Mouse (Mus musculus) CD4-positive, CD25-positive, alpha-beta regulatory T cell, adult 2 months (primary cell): ENCODE results near the gene Slco3a1.

Source experiments
- DNase-seq: peaks from one replicate; pipeline ENCODE4 v3.0.0-alpha.2; 2012; ENCODE audit warnings: low read depth, low spot score

Gene Slco3a1

DNA sequence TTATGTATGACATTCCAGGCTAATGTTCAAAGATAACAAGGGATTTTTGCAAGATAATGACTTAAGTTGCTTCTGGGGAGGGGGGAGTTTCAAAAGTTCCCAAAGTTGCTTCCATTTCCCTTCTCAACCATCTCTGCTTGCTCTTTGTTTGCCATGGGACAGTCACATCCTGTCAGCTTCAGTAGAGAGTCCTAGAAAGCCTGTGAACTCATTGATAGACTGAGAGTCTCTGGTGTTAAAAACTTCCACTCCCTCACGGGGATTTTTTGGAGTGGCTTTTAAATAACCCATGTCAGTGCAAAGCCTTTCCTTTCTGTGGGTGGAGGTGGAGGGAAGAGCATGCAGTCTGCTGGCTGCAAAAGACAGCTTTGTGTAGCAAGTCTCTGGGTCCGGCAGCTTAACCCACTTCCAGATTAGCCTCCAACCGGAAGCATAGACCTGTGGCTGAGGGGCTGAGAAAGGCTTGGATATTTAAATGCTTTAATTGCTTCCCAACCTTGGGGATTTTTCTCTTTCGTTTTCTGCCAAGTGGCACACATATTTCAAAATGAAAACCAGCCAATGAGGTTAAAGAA lies 25.3 kb downstream of the Slco3a1 start:
- peak; percentile 46 for DNase-seq

DNA sequence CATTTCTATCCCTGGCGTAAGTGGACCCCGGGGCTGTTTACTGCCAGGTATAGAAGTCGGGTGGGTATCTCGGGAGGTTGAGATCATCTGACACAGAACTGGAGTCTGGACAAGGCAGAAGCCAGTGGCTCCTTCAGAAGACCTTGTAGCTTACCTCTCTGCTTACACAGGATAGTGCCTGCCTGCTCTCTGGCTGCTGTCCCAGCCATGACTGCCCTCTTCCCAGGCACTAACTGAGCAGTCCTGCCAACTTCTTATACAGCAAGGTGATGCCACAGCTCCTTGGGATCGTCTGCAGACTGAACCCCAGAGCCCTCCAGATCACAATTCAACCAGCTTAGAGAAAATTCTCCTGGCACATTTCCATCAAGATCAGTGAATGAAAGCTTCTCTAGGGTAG lies 26.4 kb downstream of the Slco3a1 start:
- no peak for DNase-seq

DNA sequence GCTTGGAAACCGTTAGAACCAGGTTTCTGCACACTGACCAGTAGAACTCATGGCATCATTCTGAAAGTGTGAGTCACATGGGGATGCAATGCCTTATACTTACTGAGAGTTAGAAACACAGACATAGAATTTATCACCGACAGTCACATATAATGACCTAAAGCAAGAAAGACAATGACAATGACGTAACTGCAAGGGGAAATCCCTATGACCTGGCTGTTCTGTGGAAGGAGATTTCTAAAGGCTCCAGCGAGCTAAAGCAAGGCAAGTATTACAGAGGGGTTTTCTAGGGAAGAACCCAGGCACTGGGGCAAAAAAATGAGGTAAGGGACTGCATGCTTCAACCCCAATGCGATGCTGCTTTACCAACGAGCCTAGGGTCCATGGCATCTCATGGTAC lies 26.9 kb downstream of the Slco3a1 start:
- DNase-seq: peak; percentile 66

DNA sequence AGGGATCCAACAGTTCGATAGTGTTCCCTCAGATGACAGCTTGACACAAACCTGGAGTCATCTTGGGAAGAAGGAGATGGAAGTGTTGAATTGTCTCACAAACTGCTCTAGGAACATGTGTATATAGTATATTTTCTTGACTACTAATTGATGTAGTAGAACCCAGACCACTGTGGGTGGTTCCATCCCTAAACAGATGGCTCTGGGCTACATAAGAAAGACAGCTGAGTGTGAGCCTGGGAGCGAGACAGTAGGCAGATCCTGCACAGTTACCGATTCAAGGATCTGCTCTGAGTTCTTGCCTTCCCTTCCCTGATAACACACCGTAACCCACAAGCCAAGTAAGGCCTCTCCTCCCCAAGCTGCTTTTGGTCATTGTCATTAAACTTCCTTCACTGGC lies 28.6 kb downstream of the Slco3a1 start:
- DNase-seq: no peak

DNA sequence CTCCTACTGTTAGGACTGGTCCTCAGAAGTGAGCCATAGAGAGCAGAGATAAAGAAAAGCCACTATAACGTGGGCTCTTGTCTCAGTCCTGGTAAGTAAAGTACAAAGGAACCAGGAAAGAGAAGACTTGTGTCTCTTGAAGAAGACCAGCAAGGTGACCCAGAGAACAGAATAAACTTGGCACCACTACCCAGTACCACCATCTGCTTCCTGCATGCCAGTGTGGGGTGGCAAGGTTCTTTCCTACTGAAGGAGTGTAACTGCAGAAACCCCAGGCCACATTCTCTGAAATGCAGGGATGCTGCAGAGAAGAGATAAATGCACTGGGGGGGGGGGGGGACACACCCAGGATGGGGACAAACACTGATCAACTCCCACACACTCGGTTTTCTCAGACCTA lies 29.0 kb downstream of the Slco3a1 start:
- no peak for DNase-seq

DNA sequence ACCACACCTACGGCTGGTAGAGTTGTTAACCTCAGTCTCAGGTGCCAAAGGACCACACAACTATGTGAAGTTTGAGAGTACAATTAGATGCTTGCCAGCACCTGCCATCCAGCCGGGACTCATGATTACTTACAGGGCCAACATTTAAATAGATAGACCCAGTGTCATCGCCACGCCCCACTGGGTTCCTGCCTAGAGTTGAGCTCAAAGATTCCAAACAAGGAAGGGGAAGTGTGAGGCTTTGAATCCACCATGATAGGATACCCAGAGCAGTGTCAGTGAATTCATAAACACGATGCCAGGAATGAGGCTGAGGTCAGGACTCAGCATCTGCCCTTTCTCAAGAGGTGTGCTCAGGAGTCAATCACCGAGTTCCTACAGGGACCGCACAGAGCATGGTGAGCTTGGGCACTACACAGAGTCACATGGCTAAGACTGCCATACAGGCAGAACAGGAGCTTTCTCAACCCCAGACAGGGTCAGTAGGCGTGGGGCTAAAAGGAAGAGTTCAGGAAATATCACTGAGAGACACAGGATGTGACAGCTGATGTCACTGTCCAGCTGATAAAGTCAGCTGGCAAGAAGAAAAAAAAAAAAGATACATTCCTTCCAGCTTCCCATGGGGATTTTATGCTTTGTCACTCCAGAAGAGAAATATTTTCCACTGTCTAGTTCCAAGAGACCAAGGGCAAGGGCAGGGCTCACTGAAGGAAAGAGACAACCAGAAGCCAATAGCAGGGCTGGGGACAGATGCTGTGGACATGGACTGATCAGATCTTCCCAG lies 30.2 kb downstream of the Slco3a1 start:
- no peak for DNase-seq

DNA sequence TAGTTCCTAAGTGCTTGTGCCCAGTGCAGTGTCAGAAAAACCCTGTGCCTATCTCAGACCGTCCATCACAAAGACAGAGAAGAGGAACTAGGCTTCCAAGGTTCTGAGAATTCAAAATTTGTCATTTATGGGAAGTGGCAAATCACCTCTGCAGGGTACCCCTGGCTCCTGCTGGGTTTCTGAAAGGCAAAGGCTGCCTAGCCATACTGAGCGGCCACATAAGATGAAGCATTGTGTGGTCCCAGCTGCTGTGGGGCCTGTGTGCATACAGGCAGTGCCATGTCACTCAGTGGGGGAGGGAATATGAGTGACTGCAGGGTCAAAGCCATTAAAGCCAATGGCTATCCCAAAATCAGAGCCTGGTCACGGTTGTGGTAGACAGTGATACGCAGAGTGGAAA lies 31.5 kb downstream of the Slco3a1 start:
- no peak for DNase-seq

DNA sequence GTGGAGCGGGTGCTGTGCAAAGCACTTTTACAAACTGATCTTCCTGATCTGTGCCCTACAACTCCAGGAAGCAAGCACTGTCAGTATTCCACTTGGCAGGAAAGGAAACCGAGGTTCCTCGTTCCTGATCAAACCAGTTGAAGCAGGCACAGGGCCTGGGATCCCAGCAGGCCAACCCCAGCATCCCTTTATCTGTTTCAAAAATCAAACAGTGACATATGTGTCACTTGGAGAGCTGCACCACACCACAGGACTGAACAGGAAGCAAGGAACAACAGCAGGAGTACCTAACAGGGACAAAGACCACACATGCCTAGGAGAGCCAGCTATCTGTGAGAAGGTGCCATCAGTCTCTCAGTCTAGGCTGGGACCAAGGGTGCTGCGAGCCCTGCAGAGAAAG lies 32.3 kb downstream of the Slco3a1 start:
- no peak for DNase-seq

DNA sequence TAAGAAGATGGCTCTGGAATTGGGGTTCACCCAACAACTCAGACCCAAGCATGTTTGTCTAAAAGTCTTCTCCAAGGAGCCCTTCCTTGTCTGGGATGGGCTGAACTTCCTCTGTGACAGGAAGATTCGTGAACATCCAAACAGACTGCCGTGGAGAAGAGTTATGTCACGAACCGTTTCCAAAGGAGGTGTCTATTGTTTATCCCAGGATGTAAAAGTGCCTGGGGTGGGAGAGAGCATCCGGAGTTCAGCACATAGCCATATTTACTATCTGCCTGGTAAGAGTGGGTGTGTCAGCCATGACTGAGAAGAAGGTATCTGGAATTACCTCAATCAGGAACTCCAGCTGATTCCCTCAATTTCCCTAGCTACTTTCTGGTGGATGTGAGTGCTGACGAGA lies 35.2 kb downstream of the Slco3a1 start:
- no peak for DNase-seq

DNA sequence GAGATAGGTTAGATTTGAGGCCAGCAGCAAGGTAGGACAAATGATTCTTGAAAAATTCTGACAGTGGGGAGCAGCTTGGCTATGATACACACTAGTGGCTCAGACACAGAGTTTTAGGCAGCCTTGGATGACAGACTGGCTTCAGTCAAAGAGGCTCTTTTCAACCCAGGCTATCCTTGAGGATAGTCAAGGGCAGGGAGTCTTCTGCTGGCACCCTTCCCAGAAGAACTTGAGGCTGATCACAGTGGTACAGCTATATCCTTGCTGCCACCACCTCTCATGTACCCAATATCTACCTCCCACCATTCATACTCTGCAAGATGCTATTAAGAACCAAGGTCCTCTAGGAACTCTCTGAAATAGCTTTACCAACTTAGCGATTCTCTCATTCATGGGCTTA lies 35.8 kb downstream of the Slco3a1 start:
- no peak for DNase-seq

DNA sequence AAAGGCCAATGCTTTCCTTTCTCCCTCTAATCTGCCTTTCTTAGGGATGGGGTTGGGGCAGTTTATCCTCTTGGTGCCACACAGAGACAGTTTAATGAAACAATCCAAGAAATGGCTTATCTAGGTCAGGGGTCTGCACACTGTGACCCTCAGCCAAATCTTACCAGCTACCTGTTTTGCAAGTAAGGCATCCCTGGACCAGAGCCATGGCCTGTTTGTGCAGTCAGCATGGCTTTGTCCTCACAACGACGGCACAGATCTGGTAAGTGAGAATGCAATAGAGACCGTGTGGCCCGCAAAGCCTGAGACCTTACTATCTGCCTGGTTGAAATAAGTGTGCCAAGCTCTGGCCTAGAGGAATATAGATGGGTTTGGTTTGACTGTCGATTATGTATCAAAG lies 36.3 kb downstream of the Slco3a1 start:
- DNase-seq: no peak

DNA sequence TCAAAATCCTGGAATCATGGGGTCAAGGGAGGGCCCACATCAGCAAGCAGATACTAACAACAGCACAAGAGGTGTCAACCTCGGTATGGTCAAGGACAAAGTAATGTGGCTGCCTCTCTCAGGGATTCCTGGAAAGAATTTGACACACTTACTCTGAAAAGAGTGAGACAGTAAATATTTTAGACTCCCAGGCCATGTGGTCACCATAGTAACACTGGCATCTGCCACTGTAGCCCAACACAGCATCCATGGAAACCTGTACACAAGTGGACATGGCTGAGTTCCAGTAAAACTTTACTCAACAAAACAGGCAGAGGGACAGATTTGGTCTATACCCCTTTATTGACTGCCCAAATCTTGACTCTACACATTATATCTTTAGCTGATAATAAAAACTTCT lies 43.9 kb downstream of the Slco3a1 start:
- no peak for DNase-seq

DNA sequence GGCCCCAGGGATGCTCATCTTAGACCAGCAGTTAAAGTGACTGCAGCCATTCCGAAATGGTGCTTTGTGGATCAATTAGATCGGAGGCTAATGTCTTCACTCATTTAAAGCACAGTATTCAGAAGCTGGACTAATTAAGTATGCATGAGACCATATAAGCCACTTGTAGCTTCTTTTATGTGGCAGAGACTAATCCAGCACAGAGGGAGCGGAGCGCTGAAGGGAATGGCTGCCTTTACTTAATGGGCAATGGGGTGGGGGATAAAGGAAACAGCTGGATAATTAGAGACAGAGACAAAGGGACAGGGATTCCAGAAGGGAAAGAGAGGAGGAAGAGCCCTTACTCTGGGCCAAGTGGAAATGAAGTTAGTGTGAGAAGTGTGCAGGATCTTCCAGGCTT lies 46.4 kb downstream of the Slco3a1 start:
- DNase-seq: no peak

DNA sequence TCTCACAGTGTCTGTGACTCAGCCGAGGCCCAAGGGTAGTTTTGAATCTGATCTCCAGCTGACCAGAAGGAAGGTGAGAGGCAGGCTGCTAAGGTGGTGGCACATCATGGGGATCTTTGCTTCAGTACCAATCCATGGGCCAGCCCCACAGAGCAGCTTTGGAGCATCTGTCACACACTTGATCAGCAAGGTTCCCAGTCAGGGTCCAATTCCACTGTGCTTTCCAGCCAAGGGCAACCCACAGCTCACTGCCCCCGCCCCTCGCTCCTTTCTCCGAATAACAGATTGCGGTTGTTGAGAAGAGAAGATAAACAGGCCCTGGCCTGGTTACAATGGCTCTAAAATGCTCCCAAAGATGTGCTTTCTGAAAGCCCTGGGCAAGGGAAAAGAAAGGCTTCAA lies 47.7 kb downstream of the Slco3a1 start:
- DNase-seq: no peak

DNA sequence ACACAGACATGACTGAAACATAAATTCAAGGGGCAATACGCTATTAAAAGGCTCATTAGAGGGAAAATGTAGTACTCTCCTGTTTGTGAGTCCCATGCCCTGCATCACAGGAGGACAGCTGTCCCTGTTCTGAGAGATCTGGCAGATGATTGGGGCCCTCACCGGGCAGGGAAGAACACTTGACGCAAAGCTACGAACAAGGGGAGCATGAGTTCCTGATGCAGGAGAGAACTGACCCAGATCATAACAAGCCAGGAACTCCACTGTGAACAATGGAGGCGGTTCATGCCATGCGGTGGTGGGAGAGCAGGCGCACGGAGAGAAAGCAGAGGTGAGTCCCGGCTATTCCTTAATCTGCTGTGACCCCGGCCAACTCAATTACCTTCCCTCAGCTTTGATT lies 48.9 kb downstream of the Slco3a1 start:
- DNase-seq: no peak

DNA sequence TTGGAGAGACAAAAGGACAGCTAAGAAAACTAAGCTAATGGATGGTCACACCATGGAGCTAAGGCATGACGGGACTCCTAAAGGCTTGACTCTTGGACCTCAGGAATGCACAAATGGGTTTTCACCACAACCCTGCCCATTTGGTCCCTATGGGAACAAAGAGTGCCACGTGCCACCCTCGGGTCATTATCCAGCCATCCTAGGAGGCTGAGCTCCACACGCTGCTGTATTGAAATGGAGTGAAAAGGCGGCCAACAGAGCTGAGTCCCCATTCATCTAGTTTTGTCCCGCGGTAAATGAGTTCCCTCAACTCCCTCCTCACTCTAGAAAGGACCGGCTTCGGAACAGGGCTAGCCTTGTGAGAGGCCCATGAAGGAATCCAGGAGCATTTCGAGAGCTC lies 53.4 kb downstream of the Slco3a1 start:
- DNase-seq: no peak

DNA sequence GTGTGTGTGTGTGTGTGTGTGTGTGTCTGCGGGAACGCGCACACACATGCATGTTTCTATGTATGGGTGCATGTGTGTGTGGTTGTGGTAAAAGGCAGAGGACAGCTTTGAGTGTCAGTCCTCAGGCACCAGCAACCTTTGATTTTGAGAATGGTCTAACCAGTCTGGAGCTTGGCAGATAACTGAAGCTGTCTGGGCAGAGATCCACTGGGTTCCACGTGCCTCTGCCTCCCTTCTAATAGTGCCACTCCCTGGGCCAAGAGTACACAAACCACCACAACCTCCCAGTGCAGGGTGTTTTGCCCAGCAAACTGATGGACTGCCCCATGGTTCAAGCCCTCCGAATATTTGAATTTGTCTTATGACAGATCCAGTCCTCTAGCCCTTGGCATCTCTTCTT lies 55.1 kb downstream of the Slco3a1 start:
- DNase-seq: no peak

DNA sequence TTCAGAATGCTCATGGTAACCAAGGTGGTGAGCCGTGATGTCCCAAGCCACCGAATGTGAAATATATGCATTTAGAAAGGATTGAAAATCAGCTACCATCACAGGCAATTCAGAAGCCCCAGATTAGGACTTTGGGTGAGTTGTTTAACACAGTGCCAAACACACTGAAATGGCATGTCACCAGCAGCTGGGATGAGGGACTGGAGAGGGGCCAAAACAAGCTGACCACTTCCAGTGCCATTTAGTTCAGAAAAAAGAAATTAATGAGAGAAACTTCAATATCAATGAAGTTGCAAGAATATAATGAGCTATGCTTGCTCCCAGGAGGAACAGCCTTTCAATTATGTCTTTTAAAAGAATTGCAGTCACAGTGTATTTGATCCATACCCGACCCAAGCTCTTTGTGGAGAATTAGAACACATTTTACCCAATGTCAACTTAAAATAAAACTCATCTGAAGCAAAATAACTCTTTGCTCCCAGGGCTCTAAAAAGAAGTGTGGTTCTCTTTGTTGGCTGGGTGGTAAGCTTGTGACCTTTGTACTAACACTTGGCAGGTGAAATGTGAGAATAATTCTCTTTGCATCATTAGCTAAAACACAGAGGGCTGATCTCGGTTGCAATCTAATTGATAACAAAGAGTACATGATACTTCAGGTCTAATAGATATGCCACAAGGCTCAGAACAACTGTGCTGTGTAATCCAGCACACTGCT lies 56.2 kb downstream of the Slco3a1 start:
- DNase-seq: no peak

DNA sequence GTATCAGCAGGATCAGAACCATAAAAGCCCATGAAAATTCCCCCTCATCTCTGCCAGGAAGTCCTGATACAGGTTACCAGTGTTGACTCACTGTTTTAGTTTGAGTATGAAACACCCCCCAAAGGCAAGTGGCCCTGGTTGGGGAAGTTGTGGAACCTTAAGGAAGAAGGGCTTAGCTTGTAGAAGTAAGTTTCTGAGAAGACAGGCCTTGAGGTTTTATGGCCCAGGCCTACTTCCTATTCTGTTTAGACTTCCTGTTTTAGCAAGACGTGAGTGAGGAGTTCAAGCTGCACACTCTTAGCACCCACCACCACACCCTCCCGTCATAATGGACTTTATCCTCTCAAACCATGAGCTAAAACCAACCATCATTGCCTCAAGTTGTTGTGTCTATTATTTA lies 57.4 kb downstream of the Slco3a1 start:
- peak; percentile 24 for DNase-seq

DNA sequence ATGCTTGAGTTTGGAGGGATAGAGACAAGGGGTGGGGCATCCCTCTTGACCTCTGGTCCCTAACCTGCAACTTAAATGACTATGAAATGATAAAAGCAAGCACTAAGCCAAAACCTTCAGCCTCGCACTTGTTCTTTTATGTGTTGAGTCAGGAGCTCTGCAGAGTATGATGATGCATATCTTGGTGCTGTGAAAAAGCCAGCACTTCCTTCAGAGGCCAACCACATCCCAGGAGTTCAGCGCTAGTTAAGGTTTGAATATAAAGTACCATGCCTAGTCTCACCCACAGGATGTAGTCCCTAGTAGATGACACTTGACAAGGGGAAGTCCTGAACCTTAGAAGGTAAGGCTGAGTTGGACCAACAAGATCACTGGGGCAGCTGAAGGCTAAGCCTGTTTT lies 59.1 kb downstream of the Slco3a1 start:
- peak; percentile 64 for DNase-seq

DNA sequence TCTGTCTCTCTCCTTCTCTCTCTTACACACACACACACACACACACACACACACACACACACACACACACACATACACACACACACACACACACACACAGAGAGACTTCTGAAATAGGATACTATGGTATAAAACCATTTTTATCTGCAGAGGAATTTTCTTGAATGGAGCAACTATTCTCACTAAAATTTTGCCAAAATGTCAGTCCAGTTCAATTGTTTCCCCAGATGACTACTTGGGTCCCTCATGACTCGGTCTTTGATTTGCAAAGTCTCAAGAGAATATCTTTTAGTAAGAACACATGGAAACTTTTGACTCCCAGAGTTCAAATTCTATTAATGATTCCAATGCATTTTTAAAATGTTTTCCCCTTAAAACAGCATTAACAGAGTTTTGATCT lies 60.8 kb downstream of the Slco3a1 start:
- no peak for DNase-seq

DNA sequence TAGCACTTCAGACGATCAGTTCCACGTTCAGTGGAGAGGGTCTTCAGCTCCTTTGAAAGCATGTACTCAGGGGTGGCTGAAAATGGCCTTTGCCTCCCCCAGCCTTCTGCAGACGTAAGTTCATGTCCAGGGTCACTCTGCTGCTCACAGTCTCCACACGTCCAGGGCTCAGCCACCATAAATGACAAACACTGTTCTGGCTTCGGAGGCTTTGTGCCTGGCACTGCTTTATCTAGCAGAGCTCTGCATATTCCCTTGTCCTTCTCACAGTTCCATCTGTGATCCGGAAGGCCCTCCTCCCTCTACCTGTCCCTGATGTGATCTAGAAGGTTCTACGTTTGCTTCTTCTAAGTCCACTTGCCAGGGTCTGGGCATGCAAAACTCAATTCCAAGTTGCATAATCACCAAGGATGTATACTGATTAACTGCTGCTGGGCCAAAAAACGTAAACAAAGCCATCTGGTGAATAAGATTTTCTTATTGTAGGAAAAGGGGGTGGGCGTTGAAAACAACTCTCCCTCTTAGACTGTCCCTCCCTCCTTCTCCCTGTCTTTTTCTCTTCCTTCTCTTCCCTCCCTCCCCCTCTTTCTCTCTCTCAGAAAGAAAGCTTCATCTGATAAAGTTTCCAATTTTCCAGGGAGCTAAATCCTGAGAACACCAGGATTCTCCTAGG lies 62.8 kb downstream of the Slco3a1 start:
- DNase-seq: no peak

DNA sequence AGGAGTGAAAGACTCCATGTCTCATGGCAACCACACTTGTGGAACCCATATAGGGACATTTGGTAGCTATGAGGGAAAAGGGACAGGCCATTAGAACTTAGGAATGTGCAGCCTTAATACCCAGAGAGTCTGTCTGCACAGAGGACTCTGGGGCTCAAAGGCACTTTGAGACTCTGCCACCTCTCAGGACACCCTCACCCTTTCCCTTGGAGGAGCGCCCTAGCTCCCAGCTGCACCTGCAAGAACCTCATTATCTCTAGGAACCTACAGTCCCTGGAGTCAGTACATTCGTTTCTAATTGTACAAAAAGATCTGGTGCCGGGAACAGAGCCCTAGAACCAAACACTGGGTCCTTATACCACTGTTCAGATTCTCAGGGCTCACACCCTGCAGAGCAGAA lies 66.4 kb downstream of the Slco3a1 start:
- DNase-seq: no peak
